18 mouse cellular contexts compared by ENCODE assay signal in the genomic region with DNA sequence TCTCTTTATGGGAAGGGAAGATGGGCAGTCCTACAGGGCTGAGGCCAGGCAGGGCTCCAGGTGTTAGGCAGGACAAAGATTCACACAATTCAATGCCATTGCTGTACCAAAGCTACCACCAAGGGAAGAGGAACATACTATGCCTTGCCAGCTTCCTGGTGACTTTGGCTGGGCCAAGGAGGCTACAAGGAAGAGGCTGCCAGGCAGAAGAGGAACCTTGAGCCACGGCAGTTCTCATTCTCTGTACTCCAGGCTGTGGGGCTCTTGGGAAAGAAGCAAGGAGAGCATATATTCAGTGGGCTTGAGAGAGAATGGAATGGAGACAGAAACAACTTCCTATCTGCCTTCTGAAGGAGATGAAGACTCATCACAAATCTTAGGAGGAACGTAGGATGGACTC. TPM values are rescaled to one million over a fixed set of nuclear protein-coding genes. Genes with fewer than 3 reads are reported as not detected.
DNase-seq lines count a peak whose midpoint lies in the region; ATAC-seq lines count a peak whose summit lies in the region.
"Had no signal": no experiment of that assay in that cellular context is flagged by ENCODE, and none has a peak within 500 bp of the region (broad histone marks: within the 10 kb centered on the region; RNA-seq: fewer than 3 reads in every experiment).

No protein-coding gene starts in this region.

- DNase-seq in ovary, adult 18-20 months (ENCODE audit: low spot score): peak; percentile 23
- DNase-seq in ovary, postnatal 14 days (ENCODE audit: low spot score): no peak
- DNase-seq in cerebellum, postnatal 14 days: no peak
- no peak for DNase-seq in gastrocnemius, postnatal 14 days
- DNase-seq: adrenal gland, adult 2 months; adrenal gland, postnatal 14 days; cerebellum, adult 11-12 months; cerebellum, adult 8-10 months; forebrain, postnatal 0 days; gastrocnemius, postnatal 36 days; heart, adult 2 months; heart, postnatal 36 days had no signal

- ATAC-seq in granulocyte monocyte progenitor cell, adult 5-6 weeks (replicated peaks; ENCODE audit: poor library complexity, severe bottlenecking): peak; percentile 76; the same call in 1 of the 2 replicates
- ATAC-seq in megakaryocyte, adult 5-6 weeks (ENCODE audit: poor library complexity, severe bottlenecking): peak; percentile 75
- ATAC-seq: CD4-positive, CD25-positive, alpha-beta regulatory T cell, adult 4 months; forebrain, embryonic 14.5 days; forebrain, postnatal 0 days; hindbrain, embryonic 16.5 days; intestine, embryonic 15.5 days had no signal

- intact Hi-C loops in gastrocnemius, postnatal 14 days (cut with DNase I; ENCODE audit: low total_unique reads): no loop called here

RNA-seq across cellular contexts. Expression of a gene that starts 42.5 kb away (rescaled TPM):
- 1.2 and 6.9 TPM in 2 replicates for total RNA-seq in granulocyte monocyte progenitor cell, adult 5-6 weeks (2014; fragmentation: Nextera tagmentation)
- total RNA-seq in granulocyte monocyte progenitor cell, adult 5-6 weeks (2017): 1.0 and 1.3 TPM in 2 replicates
- total RNA-seq in megakaryocyte, adult 5-6 weeks (2015): 0.91 and 2.7 TPM in 2 replicates
- total RNA-seq in megakaryocyte, adult 5-6 weeks (2017): 1.4 and 5.7 TPM in 2 replicates
- total RNA-seq in gastrocnemius, postnatal 14 days (2021): 10 to 100 TPM; 24.7 to 36.6 TPM
